Mouse (Mus musculus) splenic B cell, adult 2 months (primary cell): ENCODE measurements around the gene Eif4h.

Experiments
- DNase-seq: peaks from one replicate; pipeline ENCODE4 v3.0.0-alpha.2; 2011; ENCODE audit warnings: low read depth, low spot score
- H3K27me3 ChIP-seq: 2 replicates; pipeline ENCODE4 v1.6.1; 2012; ENCODE audit warnings: mild to moderate bottlenecking, low read length, moderate library complexity, mixed read lengths; ENCODE audit not compliant: control insufficient read depth, poor library complexity, insufficient read depth, severe bottlenecking
- H3K36me3 ChIP-seq: 2 replicates; pipeline ENCODE4 v1.6.1; 2012; ENCODE audit warnings: mild to moderate bottlenecking, low read length, moderate library complexity, mixed read lengths; ENCODE audit not compliant: control insufficient read depth, poor library complexity, insufficient read depth, severe bottlenecking

The Eif4h gene

DNA sequence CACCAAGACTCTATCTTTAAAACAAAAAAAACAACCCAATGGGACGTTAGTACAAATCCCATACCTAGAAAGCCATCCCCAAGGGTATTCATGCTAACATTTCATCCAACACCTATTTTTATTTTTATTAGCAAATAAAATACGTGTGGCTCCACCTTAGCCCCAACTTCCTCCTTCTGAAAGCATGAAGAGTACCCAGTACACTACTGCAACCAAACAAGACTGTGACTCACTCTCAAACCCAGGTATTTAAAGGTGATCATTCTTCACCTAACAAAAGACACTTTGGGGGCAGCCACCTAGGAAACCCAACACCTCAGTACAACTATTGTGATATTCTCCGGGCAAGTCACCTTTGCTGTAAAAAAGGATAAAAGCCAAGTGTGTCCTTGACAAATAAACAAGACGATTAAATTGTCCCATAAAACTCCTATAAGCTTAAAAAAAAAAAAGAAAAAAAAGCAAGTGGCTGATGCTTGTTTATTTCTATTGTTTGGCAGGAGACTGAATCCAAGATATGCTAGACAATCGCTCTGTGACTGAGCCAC lies 1.4 kb downstream of the Eif4h start:
- no peaks in the 10 kb centered on the region for H3K27me3 ChIP-seq
- DNase-seq, result peak; percentile 42
- peaks cover 6% of the 10 kb centered on the region; the same call in 1 of the 2 replicates for H3K36me3 ChIP-seq

DNA sequence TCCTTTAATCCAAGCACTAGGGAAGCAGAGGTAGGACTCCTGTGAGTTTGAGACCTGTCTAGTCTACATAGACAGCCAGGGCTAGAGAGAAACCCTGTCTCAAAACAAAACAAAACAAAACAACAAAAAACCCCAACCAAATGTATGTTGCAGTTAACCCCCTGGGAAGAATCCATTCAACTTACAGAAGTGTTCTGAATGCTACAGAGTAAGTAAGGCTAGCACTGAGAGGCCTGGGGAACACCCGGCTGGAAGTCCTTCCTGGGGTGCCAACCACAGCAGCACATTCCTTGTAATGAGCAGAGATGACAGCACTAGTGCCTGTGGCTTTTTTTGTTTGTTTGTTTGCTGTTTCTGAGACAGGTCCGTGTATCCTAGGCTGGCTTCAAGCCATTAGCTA lies 6.4 kb downstream of the Eif4h start:
- Histone ChIP-seq H3K27me3 (no peaks in the 10 kb centered on the region), H3K36me3 (peaks cover 6% of the 10 kb centered on the region; the same call in 1 of the 2 replicates)
- DNase-seq, result no peak

DNA sequence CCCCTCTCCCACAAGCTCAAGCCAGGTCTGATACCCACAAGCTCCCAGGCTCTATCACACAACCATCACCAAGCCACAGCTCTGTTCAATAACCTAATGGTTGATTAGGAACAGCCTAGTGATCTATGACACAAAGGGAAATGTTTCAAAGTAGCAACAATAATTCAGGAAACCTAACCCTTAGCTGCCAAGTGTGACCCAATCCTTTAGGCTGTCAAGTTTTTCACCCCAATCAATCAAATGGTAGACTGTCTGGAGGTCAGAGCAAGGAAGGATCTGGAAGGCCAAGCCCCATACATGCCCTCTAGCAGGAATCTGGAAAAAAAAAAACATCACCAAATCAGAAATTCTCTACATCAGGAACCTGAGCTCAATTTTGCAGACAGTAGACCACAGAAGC lies 8.5 kb downstream of the Eif4h start:
- peaks cover 10% of the 10 kb centered on the region for H3K36me3 ChIP-seq
- H3K27me3 ChIP-seq, result no peaks in the 10 kb centered on the region
- DNase-seq, result no peak

DNA sequence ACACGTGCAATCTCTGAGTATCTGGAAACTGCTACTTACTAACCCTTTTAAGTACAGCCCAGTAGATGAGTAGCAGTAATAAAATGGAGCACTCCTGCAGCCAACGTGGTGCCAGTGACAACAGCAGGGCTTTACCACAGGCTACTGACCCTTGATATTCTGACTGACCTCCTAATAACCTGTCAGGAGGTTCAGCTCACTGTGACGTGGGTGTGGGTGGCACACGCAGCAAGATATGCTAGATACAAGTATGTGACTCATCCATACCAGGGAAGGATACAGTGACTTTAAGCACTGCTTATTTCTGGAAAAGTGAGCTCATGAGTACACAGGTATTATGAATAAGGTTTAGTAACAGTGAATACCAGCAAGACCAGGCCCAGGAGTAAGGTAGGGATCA lies 9.8 kb downstream of the Eif4h start:
- Histone ChIP-seq H3K36me3 (peaks cover 12% of the 10 kb centered on the region), H3K27me3 (no peaks in the 10 kb centered on the region)
- no peak for DNase-seq

DNA sequence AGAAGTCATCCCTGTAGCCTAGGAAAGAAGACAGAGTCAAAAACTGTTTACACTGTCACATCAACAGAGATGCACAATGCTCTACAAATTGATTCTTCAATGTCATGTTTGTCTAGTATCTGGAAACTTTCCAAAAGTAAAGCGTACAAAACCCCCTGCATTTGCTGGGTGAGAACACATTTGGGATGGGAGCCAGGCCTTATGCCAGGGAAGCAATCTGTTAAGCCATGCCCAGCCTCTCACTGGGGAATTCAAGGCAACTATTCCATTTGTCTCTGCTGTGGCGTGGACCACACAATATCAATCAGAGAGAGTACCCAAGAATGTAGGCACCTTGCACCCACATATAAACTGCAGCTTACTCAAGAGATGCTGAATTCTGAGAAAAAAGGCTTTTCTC lies 17.2 kb downstream of the Eif4h start:
- Histone ChIP-seq H3K36me3 (peaks cover 28% of the 10 kb centered on the region), H3K27me3 (no peaks in the 10 kb centered on the region)
- DNase-seq, result no peak

DNA sequence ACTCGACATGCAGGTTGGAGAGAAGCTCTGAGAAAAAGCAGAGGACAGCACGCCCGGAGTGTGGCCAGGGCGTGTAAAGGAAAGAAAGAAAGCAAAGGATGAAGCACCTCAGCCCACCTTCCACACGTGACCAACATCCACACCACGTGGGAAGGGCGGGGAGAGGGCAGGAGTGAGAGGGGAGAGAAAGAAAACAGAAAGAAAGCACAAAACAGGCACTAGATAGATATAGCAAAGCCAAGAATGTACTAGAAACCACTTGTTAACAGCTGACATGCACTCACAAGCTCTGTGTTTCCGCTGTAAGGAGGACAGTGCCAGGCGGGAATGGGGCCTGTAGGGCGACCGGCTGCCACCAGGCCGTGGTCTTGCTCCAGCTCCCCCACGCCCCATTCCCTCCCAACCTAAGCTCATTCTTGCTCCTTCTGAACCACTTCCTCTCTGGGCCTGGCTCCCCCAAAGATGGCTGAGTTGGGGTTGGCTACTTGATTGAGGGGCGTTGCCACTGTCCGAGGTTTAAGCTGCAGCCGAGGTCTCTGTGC lies 18.1 kb downstream of the Eif4h start:
- Histone ChIP-seq H3K36me3 (peaks cover 22% of the 10 kb centered on the region), H3K27me3 (no peaks in the 10 kb centered on the region)
- no peak for DNase-seq

DNA sequence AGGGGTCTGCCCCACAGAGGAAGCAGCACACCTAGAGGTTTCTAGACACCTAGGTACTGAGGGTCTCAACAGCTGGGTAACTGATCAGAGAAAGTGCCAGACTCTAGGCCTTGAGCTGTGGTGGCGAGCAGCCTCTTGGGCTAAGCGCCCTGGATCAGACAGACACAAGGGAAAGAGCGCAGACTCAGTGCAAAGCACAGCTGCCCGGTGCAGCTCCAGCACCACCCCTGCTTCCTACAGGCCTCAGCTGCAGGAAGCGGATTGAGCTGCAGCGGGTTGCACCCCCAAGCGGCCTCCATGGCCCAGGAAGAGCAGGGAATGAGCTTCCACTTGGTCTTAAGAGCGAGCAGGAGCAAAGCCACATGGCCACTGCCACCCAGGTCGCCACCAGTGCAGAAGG lies 18.8 kb downstream of the Eif4h start:
- no peak for DNase-seq
- no peaks in the 10 kb centered on the region for H3K27me3 ChIP-seq
- H3K36me3 ChIP-seq, result peaks cover 21% of the 10 kb centered on the region

DNA sequence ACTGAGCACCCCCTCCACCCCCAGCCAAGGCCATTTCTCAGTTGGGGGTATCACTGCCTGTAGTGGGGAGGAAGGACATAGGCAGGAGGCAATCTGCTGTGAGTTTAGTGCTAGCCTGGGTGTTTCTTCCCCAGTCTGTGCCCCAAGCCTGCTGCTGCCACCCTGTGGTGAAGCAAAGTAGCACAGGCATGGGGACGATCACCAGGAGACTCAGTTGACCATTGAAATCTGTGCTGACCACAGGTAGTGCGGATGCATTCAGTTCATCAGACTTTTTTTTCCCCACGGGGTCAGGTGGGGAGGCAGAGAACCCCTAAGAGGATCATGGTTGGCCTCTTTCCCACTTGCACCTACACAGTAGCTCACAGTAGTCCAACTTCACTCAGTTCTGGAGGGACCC lies 22.2 kb downstream of the Eif4h start:
- Histone ChIP-seq H3K36me3 (peaks cover 11% of the 10 kb centered on the region), H3K27me3 (no peaks in the 10 kb centered on the region)
- DNase-seq, result peak; percentile 81

DNA sequence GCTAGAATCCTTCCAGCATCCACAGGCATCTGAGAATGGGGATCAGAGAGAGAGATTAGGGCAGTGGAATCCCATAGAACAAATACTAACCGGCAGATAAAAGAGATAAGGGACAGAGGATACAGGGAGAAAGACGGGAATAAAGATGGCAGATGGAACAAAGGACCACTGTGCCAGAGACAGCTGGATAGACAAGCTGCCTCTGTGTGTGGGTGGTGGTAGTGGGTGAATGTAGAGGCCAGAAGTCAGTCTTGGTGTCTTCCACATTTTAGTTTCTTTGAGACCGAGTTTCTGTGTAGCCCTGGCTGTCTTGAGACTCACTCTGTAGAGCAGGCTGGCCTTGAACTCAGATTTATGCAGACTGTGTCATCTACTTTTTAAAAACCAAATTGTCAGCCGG lies 23.5 kb downstream of the Eif4h start:
- DNase-seq, result no peak
- H3K27me3 ChIP-seq, result no peaks in the 10 kb centered on the region
- H3K36me3 ChIP-seq, result peaks cover 4% of the 10 kb centered on the region

DNA sequence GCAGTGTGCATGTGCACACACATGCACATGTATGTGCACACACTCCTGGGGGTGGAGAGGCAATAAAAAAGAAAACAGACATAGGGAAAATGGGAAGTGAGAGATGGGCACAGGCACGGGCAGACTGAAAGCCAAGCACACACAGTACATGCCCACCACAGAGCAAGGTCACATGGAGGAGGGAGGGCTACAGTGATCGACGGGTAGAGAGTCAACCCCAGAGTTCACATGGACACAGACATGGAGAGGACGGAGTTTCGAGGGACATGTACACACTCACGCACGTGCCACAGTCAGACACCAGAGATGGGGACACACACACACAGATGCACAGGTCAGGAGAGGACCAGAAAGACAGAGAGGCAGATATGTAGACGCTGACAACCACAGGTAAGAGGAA lies 23.9 kb downstream of the Eif4h start:
- H3K27me3 ChIP-seq, result no peaks in the 10 kb centered on the region
- H3K36me3 ChIP-seq, result peaks cover 4% of the 10 kb centered on the region; the same call in 1 of the 2 replicates
- DNase-seq, result peak; percentile 23

DNA sequence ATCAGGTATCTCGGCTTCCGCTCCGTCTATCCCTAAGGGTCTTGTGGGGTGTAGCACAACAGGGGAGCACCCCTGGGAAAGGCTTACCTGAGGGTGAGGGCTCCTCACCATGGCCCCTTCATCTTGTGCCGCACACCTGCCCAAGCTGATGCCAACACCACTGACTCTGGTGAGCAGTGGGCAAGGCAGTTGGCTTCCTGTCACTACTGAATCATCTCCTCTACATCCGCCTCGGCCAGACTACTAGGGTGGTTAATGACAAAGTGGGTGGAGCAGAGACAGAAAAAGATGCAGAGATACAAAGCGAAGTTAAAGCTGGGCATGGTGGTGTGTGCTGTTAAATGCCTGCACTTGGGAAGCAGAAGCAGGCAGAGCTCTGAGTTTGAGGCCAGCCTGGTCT lies 24.5 kb downstream of the Eif4h start, which contains the start of gene Lat2:
Gene Lat2 (minus strand): TSS at position 224 of the 400 bp plus-strand sequence.
- Histone ChIP-seq H3K27me3 (no peaks in the 10 kb centered on the region), H3K36me3 (peaks cover 4% of the 10 kb centered on the region; the same call in 1 of the 2 replicates)
- DNase-seq, result peak; percentile 71

DNA sequence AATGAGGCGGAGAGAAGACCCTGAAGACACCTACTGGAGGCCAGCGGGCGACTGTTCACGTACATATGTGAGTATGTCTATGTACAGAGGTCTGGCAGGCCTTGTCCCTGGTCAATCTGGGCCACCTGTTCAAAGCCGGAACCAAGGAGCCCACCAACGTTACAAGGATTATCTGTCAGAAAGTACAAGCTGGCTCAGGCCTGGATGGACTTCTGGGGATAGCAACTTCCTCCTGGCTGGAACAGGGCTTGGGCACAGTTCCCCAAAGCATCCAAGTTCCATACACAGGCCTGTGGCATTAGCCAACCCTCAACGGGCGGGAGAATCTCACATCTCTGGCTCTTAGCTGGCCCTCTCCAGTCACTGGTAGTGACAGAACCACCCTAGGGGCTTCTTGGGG lies 25.0 kb downstream of the Eif4h start:
- H3K27me3 ChIP-seq, result no peaks in the 10 kb centered on the region
- H3K36me3 ChIP-seq, result peaks cover 4% of the 10 kb centered on the region; the same call in 1 of the 2 replicates
- peak; percentile 32 for DNase-seq

DNA sequence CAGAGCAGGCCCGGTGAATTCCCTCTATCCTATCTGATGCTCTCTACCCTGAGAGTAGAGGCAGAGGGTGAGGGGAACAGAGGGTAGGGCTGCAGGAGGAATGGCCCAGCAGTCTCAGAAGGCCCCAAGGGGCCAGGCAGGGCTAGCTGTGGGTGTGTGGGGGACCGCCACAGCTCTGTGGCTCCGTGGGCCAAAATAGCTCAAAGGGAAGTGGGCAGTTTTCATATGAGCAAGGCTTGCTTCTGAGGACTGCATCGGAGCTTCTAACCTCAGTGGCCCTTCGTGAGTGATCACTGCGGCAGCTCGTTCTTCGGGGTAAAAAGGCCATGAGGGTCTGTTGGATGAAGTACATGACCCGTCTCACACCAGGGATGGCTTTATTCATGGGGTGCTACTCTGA lies 25.6 kb downstream of the Eif4h start:
- no peaks in the 10 kb centered on the region; the same call in 1 of the 2 replicates for H3K36me3 ChIP-seq
- DNase-seq, result peak; percentile 82
- H3K27me3 ChIP-seq, result no peaks in the 10 kb centered on the region

DNA sequence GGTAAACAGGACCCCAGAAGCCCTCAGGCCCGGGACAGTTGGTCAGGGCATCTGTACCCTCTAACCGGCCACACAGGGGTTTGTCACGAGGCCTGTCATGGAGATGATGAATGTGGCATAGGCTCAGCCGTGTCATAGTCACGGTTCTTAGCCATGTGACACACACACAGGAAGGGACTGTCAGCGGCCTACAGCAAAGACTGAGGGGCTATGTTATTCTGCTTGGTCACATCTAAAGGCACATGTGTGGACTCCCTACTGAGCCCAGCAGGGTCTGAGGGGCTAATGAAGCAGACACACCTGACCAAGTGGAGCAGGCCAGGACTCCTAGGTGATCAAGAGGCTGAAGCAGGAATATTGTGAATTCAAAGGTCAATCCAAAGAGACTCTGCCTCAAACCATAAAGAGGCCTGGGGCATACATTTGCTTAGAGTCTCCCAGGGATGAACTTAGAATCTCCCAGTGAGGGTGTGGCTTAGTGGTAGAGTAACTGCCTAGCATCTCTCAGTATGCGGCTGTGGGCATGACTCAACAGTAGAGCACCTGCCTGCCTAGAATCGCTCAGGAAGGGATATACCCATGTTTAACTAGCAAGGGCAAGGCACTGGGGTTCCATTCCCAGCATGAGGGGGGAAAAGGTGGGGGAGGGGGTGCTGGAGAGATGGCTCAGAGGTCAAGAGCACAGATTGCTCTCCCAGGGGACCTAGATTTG lies 27.3 kb downstream of the Eif4h start:
- Histone ChIP-seq H3K27me3 (no peaks in the 10 kb centered on the region), H3K36me3 (peaks cover 3% of the 10 kb centered on the region)
- DNase-seq, result peak; percentile 73

DNA sequence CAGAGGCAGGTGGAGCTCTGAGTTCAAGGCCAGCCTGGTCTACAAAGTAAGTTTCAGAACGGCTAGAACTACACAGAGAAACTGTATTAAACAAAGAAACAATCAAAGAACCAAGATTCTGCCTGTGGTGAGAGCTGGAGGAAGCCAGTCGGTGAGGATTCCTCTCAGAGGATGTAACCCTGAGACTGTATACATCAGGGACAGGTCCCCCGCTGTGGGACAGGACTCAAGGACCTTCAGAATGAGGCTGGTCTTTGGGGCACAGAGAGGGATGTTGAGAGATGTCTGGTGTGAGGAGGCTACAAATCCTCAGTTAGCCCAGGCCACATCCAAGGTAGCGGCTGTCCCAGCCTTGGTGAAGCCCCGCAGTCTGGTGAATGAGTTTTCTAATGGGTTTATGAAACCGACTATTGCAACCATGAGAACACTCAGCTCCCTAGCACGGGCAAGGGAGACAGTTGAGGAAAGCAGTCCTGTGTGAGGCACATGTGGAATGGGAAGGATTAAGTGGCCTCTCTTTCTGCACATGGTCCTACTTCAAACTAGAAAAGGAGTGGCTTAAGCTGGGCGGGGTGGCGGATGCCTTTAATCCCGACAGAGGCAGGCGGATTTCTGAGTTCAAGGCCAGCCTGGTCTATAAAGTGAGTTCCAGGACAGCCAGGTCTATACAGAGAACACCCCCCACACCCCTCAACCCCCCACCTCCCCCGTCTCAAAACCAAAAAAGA lies 29.2 kb downstream of the Eif4h start:
- Histone ChIP-seq H3K27me3 (no peaks in the 10 kb centered on the region), H3K36me3 (peaks cover 6% of the 10 kb centered on the region)
- no peak for DNase-seq
